Mouse (Mus musculus): ENCODE results near the gene Rabep2. TPM values are rescaled to one million over a fixed set of nuclear protein-coding genes. Genes with fewer than 3 reads are reported as not detected.
"Not testable (repeated sequence)": the region's sequence is repeated elsewhere in the genome, so short reads cannot be mapped to it uniquely, and the experiment has no call there.

The Rabep2 gene
- polyA plus RNA-seq, 1 experiment from 2014 or later = 27.4 TPM

DNA sequence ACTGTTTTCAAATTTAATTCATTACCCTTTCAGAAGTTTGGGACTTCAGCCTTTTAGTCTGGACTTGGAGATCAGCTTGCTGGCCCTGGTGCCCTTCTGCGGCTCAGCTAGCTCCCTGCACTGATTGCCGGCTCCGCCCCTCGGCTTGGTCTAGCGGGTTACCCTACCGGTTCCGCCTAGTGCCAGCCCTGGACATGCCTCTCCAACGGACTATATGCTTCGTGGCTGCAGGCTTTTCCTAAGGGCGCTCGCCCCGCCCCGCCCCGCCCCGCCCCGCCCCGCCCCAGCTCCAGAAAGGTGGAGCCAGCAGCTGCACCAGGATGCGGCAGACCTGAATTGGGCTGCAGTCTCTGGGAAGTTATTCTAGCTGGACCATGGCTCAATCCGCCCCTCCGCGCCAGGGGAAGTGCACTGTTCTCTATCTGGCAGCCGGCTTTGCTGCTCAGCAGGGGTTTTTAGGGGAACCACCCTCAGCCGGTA is 53.9 kb downstream of the Rabep2 start:
- under 1% methylated on average over 23 of the region's 23 CpGs for WGBS
- Histone ChIP-seq H3K27ac (peak overlapping the region; percentile 87), H3K4me2 (peak overlapping the region; percentile 84), H3K27me3 (replicated peaks) (no peaks in the 10 kb centered on the region), H3K4me3 (replicated peaks) (peak overlapping the region; percentile 37), H3K4me1 (0 out of 2 replicates have a peak, but pooled peaks cover 7% of the 10 kb centered on the region), H3K9ac (peak overlapping the region; percentile 40; the same call in 1 of the 2 replicates), H3K36me3 (no peaks in the 10 kb centered on the region), H3K9me3 (no peaks in the 10 kb centered on the region)
- peak; percentile 92 for ATAC-seq (ENCODE audit: insufficient read depth, low FRiP score, low read depth)

DNA sequence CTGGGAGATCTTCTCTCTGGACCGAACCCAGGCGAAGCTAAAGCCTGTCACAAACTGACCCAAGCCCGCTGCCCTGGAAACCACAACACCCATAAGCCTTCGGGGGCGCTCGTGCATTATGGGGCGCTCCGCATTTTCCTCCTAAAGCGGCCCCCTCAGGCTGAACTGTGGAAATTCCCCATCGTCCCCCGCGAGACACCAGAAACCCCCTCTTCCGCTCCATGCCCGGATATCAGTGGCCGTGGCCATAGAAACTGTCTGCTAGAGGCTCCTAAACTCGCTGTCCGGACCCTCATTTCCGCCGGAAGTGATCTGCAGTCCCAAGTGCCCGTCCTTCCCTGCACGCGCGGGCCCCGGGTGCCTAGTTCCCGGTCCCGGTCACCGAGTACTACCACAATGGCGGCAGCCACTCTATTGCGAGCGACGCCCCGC is 58.5 kb downstream of the Rabep2 start, which contains the start of gene Tufm:
Gene Tufm (plus strand): TSS at position 310 of the 432 bp plus-strand sequence.
- no peaks in the 10 kb centered on the region for H3K27me3 ChIP-seq (replicated peaks)
- peak within 1 kb of the TSS; percentile 90 for H3K4me2 ChIP-seq
- no peaks in the 10 kb centered on the region for H3K9me3 ChIP-seq
- peaks cover 14% of the 10 kb centered on the region for H3K4me1 ChIP-seq
- peaks cover 13% of the 10 kb centered on the region; the same call in 1 of the 2 replicates for H3K36me3 ChIP-seq
- peak within 1 kb of the TSS; percentile 53 for H3K27ac ChIP-seq
- peak within 1 kb of the TSS; percentile 74 for H3K9ac ChIP-seq
- WGBS = under 1% methylated on average over 32 of the region's 32 CpGs
- peak within 1 kb of the TSS; percentile 73 for H3K4me3 ChIP-seq (replicated peaks)
- peak; percentile 91 for ATAC-seq (ENCODE audit: insufficient read depth, low FRiP score, low read depth)

DNA sequence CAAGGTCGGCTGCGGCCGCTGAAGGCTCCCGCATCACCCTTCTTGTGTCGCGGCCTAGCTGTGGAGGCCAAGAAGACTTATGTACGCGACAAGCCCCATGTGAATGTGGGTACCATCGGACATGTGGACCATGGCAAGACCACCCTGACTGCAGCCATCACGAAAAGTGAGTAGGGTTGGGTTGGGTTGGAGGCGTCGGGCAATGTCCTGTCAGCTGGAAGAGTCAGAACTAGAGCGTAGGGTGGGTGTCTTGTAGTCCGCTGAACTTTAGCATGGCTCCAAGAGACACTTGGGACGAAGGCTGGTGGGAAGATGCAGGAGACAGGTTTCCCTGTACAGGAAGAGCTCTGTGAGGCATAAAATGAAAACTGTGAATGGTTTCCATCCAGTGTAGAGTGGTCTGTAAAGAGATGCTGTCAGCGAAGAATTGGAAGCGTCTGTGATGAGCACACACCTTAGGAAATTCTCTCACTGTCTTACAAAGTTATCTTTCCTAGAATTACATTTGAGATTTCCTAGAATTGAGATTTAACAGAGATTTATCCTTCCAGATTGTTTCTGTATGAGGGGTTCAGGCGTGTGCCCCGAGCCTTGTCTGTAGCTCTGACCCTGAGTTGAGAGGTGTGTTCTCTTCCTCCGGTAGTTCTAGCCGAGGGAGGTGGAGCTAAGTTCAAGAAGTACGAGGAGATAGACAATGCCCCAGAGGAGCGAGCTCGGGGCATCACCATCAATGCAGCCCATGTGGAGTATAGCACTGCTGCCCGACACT is 59.2 kb downstream of the Rabep2 start:
- peak overlapping the region; percentile 90 for H3K4me2 ChIP-seq
- H3K4me1 ChIP-seq = peaks cover 11% of the 10 kb centered on the region
- H3K9me3 ChIP-seq; H3K27ac ChIP-seq; H3K27me3 ChIP-seq (replicated peaks); ATAC-seq (ENCODE audit: insufficient read depth, low FRiP score, low read depth): not testable (repeated sequence)
- peaks cover 21% of the 10 kb centered on the region for H3K36me3 ChIP-seq
- WGBS = 16% methylated on average over 25 of the region's 25 CpGs
- peak overlapping the region; percentile 74 for H3K9ac ChIP-seq
- H3K4me3 ChIP-seq (replicated peaks) = peak overlapping the region; percentile 73

DNA sequence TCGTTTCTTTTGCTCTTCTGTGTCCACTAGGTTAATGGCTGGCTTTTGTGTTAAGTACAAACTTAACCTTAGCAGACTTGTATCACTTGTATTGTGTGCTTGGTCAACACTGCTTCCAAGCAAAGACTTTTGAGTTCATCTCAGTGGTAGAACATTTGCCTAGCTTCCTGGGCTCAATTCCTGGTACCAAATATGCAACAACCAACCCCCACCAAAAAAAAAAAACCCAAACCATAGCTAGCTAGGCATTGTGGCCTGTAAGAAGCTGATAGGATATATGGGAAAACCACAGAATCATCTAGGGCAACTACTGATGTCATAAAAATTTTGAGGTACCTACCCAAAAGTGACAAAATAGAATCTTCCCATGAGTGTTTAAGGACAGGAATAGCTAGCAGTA is 62.4 kb downstream of the Rabep2 start:
- H3K27ac ChIP-seq = no peak overlapping the region
- H3K36me3 ChIP-seq = peaks cover 51% of the 10 kb centered on the region
- H3K4me2 ChIP-seq = no peak overlapping the region
- H3K9me3 ChIP-seq = no peaks in the 10 kb centered on the region
- H3K27me3 ChIP-seq (replicated peaks) = no peaks in the 10 kb centered on the region
- peaks cover 6% of the 10 kb centered on the region for H3K4me1 ChIP-seq
- ATAC-seq (ENCODE audit: insufficient read depth, low FRiP score, low read depth) = no peak
- H3K4me3 ChIP-seq (replicated peaks) = no peak overlapping the region
- H3K9ac ChIP-seq = no peak overlapping the region
- 52% methylated on average over 1 of the region's 1 CpGs for WGBS

DNA sequence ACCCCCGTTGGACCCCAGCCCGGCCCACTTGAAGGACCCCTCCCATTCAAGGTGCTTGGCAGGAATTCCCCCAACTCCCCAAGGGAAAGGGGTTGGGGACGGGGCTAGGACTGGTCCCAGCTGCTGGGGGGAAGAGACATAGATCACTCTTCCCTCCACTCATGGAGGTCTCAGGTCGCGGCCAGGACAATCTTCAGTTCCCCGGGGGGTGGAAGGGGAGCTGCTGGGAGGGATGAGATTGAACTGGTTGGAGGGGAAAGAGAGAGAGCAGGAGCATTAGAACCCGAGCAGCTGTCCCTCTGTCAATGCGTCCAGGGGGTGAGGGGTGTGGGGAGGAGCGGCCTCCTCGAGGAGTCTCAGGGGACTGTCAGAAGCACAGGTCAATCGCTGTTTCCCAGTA is 63.4 kb downstream of the Rabep2 start:
- Histone ChIP-seq H3K27me3 (replicated peaks) (no peaks in the 10 kb centered on the region), H3K9me3 (no peaks in the 10 kb centered on the region), H3K9ac (no peak overlapping the region), H3K4me3 (replicated peaks) (no peak overlapping the region), H3K4me1 (peaks cover 6% of the 10 kb centered on the region), H3K36me3 (peaks cover 61% of the 10 kb centered on the region), H3K27ac (no peak overlapping the region; the same call in 1 of the 2 replicates), H3K4me2 (no peak overlapping the region)
- ATAC-seq (ENCODE audit: insufficient read depth, low FRiP score, low read depth) = no peak
- WGBS = 54% methylated on average over 11 of the region's 11 CpGs

DNA sequence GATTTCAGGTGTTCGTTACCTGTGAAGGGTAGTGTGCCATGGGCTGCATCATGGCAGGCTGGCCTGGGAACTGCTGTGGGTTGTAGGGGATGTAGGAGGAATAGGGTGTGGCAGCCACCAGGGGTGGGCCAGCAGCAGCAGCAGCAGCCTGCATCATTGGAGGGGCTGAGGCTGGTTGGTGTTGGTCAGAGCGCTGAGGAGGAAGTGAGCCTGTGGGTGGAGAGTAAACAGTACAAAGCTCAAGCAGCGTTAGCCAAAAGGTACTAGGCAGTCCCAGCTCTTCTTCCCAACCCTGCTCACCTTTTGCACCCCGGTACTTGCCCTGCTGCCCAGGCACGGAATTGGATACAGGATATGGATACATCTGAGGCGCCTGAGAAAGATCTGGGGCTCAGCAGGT is 65.6 kb downstream of the Rabep2 start:
- Histone ChIP-seq H3K27ac (no peak overlapping the region), H3K9ac (no peak overlapping the region), H3K4me1 (no peaks in the 10 kb centered on the region), H3K4me2 (no peak overlapping the region), H3K9me3 (no peaks in the 10 kb centered on the region), H3K36me3 (peaks cover 78% of the 10 kb centered on the region), H3K27me3 (replicated peaks) (no peaks in the 10 kb centered on the region), H3K4me3 (replicated peaks) (no peak overlapping the region)
- WGBS = 83% methylated on average over 6 of the region's 6 CpGs
- no peak for ATAC-seq (ENCODE audit: insufficient read depth, low FRiP score, low read depth)

DNA sequence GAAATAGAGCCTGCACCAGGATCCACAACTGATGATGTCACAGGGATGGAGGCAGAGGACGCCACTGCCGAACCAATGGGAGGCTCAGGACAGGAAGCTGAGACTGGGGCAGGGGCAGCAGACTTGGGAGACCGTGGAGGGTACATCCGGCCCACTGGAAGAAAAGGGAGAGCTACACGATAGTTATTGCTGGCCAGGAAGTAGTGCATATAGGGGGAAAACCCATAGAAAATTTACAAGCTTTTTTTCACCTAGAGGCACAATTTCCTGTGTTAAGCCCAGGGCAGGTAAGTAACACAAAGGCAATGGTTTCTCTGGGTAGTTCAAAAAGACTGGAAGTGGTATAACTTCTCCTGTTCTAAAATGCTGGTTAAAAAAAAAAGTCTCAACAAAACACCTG is 67.9 kb downstream of the Rabep2 start:
- Histone ChIP-seq H3K9ac (no peak overlapping the region), H3K36me3 (peaks cover 87% of the 10 kb centered on the region), H3K4me3 (replicated peaks) (no peak overlapping the region), H3K4me2 (no peak overlapping the region), H3K27me3 (replicated peaks) (no peaks in the 10 kb centered on the region), H3K27ac (no peak overlapping the region), H3K9me3 (no peaks in the 10 kb centered on the region), H3K4me1 (no peaks in the 10 kb centered on the region)
- 89% methylated on average over 5 of the region's 5 CpGs for WGBS
- no peak for ATAC-seq (ENCODE audit: insufficient read depth, low FRiP score, low read depth)

DNA sequence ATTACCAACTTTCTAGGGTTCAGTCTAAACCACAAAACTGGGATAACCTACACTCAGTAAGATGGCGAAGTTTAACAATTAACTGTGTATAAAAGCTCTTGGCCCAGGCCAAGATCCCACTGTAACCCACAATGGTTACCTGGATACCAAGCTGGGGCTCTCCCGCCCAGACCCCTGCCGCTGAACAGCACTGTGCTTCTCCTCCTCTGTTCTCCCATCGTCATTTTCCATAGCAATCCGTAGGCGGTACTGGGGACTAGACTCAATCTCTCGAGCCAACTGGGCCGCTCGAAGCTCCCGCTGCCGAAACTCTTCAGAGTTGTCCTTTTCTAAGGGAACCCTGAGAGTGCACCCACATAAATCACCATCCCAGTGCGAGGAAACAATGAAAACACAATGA is 69.4 kb downstream of the Rabep2 start:
- ATAC-seq (ENCODE audit: insufficient read depth, low FRiP score, low read depth) = no peak
- Histone ChIP-seq H3K36me3 (peaks cover 74% of the 10 kb centered on the region), H3K27me3 (replicated peaks) (no peaks in the 10 kb centered on the region), H3K9me3 (no peaks in the 10 kb centered on the region), H3K4me3 (replicated peaks) (no peak overlapping the region), H3K4me2 (no peak overlapping the region), H3K9ac (no peak overlapping the region), H3K4me1 (no peaks in the 10 kb centered on the region), H3K27ac (no peak overlapping the region)
- WGBS = 88% methylated on average over 12 of the region's 12 CpGs

Other genes with a start within 250 kb of the Rabep2 start
- 35.1 and 35.6 TPM in 2 replicates for gene Xpo6, start 228.3 kb upstream of the Rabep2 start, polyA plus RNA-seq (2015; fragmentation: Nextera tagmentation; extraction: Ambion mirVana)
- gene Sbk1, start 156.1 kb upstream of the Rabep2 start, polyA plus RNA-seq (2015; fragmentation: Nextera tagmentation; extraction: Ambion mirVana) = 19.1 and 21.5 TPM in 2 replicates
- 2.0 and 2.2 TPM in 2 replicates for gene Lat, start 59.2 kb upstream of the Rabep2 start, polyA plus RNA-seq (2015; fragmentation: Nextera tagmentation; extraction: Ambion mirVana)
- 42.4 and 53.8 TPM in 2 replicates for gene Spns1, start 51.3 kb upstream of the Rabep2 start, polyA plus RNA-seq (2015; fragmentation: Nextera tagmentation; extraction: Ambion mirVana)
- gene Nfatc2ip, start 32.0 kb upstream of the Rabep2 start, polyA plus RNA-seq (2015; fragmentation: Nextera tagmentation; extraction: Ambion mirVana) = 2.3 and 2.7 TPM in 2 replicates
- 0.36 and 0.44 TPM in 2 replicates for gene Cd19, start 13.9 kb upstream of the Rabep2 start, polyA plus RNA-seq (2015; fragmentation: Nextera tagmentation; extraction: Ambion mirVana)
- 1.7 and 5.7 TPM in 2 replicates for gene Atp2a1, start 34.3 kb downstream of the Rabep2 start, polyA plus RNA-seq (2015; fragmentation: Nextera tagmentation; extraction: Ambion mirVana)
- gene Sh2b1, start 46.7 kb downstream of the Rabep2 start, polyA plus RNA-seq (2015; fragmentation: Nextera tagmentation; extraction: Ambion mirVana) = 39.2 and 44.4 TPM in 2 replicates
- 149 and 158 TPM in 2 replicates for gene Tufm, start 58.6 kb downstream of the Rabep2 start, polyA plus RNA-seq (2015; fragmentation: Nextera tagmentation; extraction: Ambion mirVana)
- gene Atxn2l, start 74.7 kb downstream of the Rabep2 start, polyA plus RNA-seq (2015; fragmentation: Nextera tagmentation; extraction: Ambion mirVana) = 44.5 and 53.3 TPM in 2 replicates
- gene Eif3c, start 137.7 kb downstream of the Rabep2 start, polyA plus RNA-seq (2015; fragmentation: Nextera tagmentation; extraction: Ambion mirVana) = 188 and 196 TPM in 2 replicates
- 1.2 and 1.3 TPM in 2 replicates for gene Apobr, start 156.2 kb downstream of the Rabep2 start, polyA plus RNA-seq (2015; fragmentation: Nextera tagmentation; extraction: Ambion mirVana)
- 30.4 and 33.1 TPM in 2 replicates for gene Cln3, start 157.1 kb downstream of the Rabep2 start, polyA plus RNA-seq (2015; fragmentation: Nextera tagmentation; extraction: Ambion mirVana)
- gene Il27, start 166.2 kb downstream of the Rabep2 start, polyA plus RNA-seq (2015; fragmentation: Nextera tagmentation; extraction: Ambion mirVana) = 0.13 and 0.26 TPM in 2 replicates
- gene Nupr1, start 202.1 kb downstream of the Rabep2 start, polyA plus RNA-seq (2015; fragmentation: Nextera tagmentation; extraction: Ambion mirVana) = 156 and 197 TPM in 2 replicates
- gene Sgf29, start 220.6 kb downstream of the Rabep2 start, polyA plus RNA-seq (2015; fragmentation: Nextera tagmentation; extraction: Ambion mirVana) = 43.5 and 53.8 TPM in 2 replicates
- 7.1 and 9.7 TPM in 2 replicates for gene Sult1a1, start 247.7 kb downstream of the Rabep2 start, polyA plus RNA-seq (2015; fragmentation: Nextera tagmentation; extraction: Ambion mirVana)